Mouse (Mus musculus) right cerebral cortex, postnatal 25 days (tissue): ENCODE measurements around the gene Npnt.

Source experiments
- DNase-seq: peaks from one replicate; pipeline ENCODE4 v3.0.0; 2022

Npnt gene

GRCm38 (mm10) chr3:132855458-132856212 is 94.5 kb downstream of the Npnt start:
- DNase-seq: no peak

DNA sequence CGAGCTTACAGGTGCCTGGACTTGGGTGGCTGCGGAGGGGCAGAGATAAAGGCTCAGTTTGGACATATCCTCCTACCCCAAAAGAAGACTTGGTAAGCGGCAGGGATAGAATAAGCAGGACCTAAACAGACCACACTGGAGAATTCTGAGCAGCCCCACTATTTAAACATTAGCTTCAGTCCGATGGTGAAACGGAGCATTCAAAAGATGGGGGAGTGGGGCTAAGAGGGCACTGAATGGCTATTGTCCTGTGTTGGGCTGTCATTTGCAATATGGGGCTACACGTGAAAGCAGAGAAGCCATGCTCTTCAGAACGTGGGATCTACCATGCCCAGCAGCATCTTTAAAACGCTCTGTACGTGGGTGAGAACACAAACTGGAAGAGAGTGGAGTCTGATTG is 95.8 kb downstream of the Npnt start:
- DNase-seq: no peak

DNA sequence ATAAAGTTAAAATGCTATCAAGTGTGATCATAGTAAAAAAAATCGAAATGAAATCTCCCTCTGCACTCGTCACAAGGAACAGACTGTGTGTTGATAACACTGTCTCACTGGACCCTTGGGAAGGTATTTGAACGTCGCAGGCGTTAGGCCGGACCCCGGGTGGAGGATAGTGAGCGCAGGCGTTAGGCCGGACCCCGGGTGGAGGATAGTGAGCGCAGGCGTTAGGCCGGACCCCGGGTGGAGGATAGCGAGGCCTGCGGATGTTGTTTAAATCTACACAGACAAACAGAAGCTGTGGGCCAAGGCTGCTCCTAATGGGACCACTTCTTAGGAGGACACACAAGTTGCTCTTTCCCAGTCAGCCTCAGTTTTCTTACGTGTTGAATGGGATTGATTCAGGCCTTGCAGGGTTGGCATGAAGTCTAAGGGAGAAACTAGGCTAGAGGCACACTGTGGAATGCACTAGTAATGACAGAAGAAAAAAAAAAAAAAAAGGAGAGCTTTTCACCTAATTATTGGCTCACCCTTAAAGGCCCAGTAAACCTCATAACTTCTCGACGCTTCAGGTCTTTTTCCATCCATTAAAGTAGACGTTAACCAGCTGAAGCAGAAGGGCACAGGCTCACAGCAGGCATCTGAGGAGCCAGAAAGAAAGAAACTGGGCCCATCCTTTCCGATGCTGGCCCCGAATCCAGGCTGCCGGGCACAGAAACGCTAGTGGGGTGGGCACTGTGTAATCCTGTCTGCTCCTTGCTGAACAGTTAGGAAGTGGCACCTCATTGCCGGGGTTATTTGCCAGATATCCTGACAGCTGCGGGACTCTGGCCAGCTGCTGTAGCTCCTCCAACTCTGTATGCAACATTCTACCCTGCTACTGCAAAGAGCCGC is 98.0 kb downstream of the Npnt start:
- no peak for DNase-seq

- DNase-seq: no peak
These were observed 98.7 kb downstream of the Npnt start for GRCm38 (mm10) chr3:132851417-132851816.

- DNase-seq: no peak
These were observed 99.7 kb downstream of the Npnt start for GRCm38 (mm10) chr3:132850431-132850830.

DNA sequence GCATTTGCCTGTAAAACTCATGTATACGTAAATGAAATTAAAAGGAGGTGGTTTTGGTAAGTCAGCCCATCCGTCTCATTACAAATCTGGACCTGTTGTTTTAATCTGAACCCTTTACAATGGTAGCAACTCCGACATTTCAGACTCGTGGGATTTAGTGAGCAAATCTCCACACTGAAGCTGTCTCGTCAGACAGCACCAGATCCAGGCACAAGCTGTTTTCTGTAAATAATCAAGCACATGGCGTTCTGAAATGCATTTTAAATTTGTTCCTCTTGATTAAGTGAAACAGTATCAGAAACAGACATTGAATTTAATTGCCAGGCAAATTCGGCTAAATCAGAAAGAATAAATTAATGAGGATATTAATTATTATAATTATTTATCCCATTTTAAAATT is 100.4 kb downstream of the Npnt start:
- no peak for DNase-seq

DNA sequence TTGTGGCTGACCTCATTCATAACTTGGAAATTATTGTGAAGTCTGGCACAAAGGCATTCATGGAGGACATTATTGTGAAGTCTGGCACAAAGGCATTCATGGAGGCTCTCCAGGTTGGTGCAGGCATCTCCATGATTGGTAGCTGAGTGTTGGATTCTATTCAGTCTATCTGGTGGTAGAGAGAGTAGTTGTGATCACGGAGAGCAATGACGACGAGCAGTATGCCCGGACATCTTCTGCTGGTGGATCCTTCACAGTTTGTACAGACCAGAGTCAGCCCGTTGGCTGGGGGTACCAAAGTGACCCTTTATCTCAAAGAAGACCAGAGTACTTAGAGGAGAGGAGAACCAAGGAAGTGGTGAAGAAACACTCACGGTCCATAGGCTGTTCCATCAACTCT is 107.4 kb downstream of the Npnt start:
- no peak for DNase-seq

DNA sequence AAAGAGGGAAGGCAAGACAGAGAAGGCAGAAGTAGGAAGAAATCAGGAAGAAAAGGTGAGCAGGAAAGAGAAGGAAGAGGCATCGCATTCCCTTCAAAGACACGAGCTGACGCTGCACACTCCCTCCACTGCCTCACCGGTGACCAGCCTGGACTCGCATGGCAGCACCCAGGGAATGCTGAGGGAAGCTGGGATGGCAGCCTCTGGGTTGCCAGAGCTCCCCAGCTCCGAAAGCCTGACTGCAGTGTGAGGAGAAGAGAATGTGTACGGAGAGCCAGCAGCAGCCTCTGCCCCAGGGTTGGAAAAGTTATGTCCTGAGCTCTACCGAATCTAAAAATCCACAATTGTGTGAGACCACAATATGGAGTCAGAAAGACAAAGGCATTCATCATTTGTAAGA is 110.6 kb downstream of the Npnt start:
- DNase-seq: no peak

DNA sequence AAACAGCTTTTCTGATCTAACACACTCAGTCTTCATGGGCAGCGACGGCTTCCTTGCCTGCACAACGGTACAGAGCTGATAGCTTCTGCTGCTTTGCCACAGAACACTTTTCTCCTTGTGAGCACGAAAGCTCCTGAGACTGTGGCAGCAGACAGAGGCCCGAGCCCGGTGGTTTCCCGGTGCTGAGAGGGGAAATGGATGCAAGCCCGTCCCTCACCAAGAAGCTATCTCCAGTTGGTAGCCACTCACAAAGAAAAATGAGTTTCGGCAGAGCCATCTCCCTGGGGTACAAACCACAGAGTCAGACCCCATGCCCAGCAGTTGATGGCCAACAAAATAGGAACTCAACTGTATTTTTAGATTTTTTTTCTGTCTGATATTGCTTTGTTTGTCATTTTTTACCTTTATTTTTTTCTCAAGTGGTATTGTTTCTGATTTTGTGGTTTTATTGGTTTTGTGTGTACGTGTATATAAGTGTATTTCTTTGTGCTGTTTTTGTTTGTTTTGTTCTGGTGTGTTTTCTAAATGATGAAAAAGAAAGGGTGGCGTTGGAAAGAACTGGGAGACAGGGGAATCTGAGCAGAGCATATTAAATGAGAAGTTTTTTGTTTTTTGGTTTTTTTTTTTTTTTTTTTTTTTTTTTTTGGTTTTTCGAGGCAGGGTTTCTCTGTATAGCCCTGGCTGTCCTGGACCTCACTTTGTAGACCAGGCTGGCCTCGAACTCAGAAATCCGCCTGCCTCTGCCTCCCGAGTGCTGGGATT is 111.3 kb downstream of the Npnt start:
- no peak for DNase-seq

GRCm38 (mm10) chr3:132837134-132837533 is 113.0 kb downstream of the Npnt start:
- no peak for DNase-seq

- no peak for DNase-seq
These were observed 114.8 kb downstream of the Npnt start for GRCm38 (mm10) chr3:132835118-132835794.
